Mouse (Mus musculus): ENCODE measurements at regions not wholly inside any gene's neighbourhood (a gene's known extent, or its start where the extent isn't known, plus 50 kb on each side); places are given as distances from the start of the nearest gene placed in this dataset.
"Not testable (repeated sequence)": the region's sequence is repeated elsewhere in the genome, so short reads cannot be mapped to it uniquely, and the experiment has no call there.

DNA sequence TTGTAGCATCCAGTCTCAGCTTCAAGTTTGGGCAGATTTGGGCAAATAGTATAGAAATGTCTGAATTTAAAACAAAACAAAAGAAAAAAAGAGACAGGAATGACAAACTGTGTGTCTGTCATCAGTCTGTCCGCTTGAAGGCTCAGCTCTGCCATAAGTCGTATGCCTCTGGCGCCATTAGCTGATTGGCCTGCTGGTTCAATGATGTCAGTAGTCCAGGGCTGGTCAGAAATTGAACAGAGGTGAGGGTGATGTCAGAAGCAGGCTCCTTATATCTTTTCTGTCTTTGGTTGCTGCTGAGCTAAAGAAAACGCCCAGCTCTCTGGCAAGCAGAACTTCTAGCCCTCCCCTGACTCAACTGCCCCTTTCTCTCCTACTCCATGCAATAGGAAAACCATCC is 253.9 kb upstream of the Tgfbr2 start:
- Histone ChIP-seq H3K27ac (ENCODE audit: low read length) (no peak overlapping the region), H3K9me3 (ENCODE audit: low read length) (0 out of 2 replicates have a peak, but pooled peaks cover 4% of the 10 kb centered on the region), H3K36me3 (ENCODE audit: insufficient read depth, low read length) (no peaks in the 10 kb centered on the region), H3K9ac (replicated peaks; ENCODE audit: low read length) (no peak overlapping the region), H3K4me1 (ENCODE audit: insufficient read depth, low read length) (peaks cover 6% of the 10 kb centered on the region; the same call in 1 of the 2 replicates), H3K4me3 (ENCODE audit: low read length) (no peak overlapping the region), H3K27me3 (ENCODE audit: insufficient read depth, low read length) (no peaks in the 10 kb centered on the region), H3K4me2 (replicated peaks; ENCODE audit: low read depth, low read length) (no peak overlapping the region)
- ATAC-seq (ENCODE audit: low FRiP score, low TSS enrichment): no peak
- 79% methylated on average over 4 of the region's 4 CpGs for WGBS

DNA sequence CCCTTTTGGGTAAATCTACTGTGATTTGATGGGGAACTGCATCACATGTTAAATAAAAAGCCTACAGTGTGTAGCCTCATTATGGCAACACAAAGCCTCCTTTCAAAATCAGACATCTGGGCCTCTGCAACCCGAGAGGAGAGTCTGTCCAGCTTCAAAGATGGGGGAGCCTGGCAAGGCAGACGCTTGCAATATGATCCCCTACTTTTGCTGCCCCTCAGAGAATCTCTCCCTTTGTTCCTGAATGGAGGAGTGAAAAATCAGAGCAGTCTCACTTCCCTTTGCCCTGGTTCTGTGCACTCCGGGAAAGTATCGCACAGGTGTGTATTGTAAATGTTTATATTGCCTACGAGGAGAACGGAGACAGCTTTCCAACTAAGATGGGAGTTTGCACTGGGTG is 253.3 kb upstream of the Tgfbr2 start:
- WGBS: 15% methylated on average over 6 of the region's 6 CpGs
- no peaks in the 10 kb centered on the region for H3K36me3 ChIP-seq (ENCODE audit: insufficient read depth, low read length)
- H3K4me2 ChIP-seq (replicated peaks; ENCODE audit: low read depth, low read length): no peak overlapping the region
- 0 out of 2 replicates have a peak, but pooled peaks cover 4% of the 10 kb centered on the region for H3K9me3 ChIP-seq (ENCODE audit: low read length)
- H3K4me3 ChIP-seq (ENCODE audit: low read length): no peak overlapping the region
- H3K27me3 ChIP-seq (ENCODE audit: insufficient read depth, low read length): no peaks in the 10 kb centered on the region
- no peak overlapping the region for H3K27ac ChIP-seq (ENCODE audit: low read length)
- H3K4me1 ChIP-seq (ENCODE audit: insufficient read depth, low read length): peaks cover 6% of the 10 kb centered on the region; the same call in 1 of the 2 replicates
- H3K9ac ChIP-seq (replicated peaks; ENCODE audit: low read length): no peak overlapping the region
- ATAC-seq (ENCODE audit: low FRiP score, low TSS enrichment): peak; percentile 35

DNA sequence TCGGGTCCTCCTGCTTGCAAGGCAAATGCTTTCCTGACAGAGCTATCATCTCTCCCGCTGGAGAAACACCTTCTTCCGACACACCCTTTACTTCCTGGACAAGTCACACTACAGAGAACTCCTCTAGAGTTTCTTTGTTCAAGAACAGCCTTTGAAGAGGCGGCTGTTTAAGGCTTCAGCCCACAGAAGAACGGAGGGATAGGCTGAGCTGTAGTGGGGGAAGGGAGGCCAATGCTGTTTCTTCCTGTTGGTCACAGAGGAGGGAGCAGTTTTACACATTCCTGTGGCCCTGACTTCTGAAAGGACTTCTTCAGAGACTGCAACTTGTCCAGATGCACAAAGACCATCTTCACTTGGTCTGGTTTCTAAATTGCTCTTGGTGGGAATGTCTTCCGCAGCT is 252.1 kb upstream of the Tgfbr2 start:
- no peak overlapping the region for H3K4me3 ChIP-seq (ENCODE audit: low read length)
- no peak overlapping the region for H3K4me2 ChIP-seq (replicated peaks; ENCODE audit: low read depth, low read length)
- no peak overlapping the region for H3K27ac ChIP-seq (ENCODE audit: low read length)
- 0 out of 2 replicates have a peak, but pooled peaks cover 4% of the 10 kb centered on the region for H3K9me3 ChIP-seq (ENCODE audit: low read length)
- no peak overlapping the region for H3K9ac ChIP-seq (replicated peaks; ENCODE audit: low read length)
- 40% methylated on average over 6 of the region's 6 CpGs for WGBS
- no peaks in the 10 kb centered on the region for H3K27me3 ChIP-seq (ENCODE audit: insufficient read depth, low read length)
- peaks cover 6% of the 10 kb centered on the region; the same call in 1 of the 2 replicates for H3K4me1 ChIP-seq (ENCODE audit: insufficient read depth, low read length)
- no peaks in the 10 kb centered on the region for H3K36me3 ChIP-seq (ENCODE audit: insufficient read depth, low read length)
- ATAC-seq (ENCODE audit: low FRiP score, low TSS enrichment): no peak

DNA sequence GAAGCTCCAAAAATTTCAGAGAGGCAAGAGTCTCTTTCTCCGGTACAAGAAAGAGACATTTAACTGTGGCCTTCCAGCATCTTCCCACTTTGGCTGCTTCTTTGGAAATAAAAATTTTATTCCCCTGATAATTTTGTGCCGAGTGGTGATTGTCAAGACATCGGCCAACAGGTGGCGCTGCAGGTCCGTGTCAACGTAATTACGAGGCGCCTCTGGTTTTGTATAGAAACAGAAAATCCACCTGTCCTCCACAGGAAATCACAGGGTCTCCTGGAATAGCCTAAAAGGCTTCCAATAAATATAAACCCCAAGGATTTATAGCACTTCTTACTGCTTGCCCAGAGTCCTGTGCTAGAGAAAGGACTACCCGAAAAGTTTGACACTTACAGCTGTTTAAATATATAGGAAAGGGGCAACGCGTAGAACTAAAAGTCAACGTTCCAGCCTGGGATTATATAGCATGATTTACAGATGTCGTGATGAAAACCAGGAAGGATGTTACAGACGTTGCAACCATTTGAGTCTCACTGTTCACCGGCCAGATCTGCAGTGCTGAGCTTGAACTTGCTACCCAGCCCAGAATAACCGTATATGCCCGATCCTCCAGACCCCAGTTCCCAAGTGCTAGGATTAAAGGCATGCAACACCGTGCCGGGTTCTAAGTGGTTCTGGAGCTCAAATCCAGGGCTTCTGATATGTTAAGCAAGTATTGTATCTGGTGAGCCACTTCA is 251.3 kb upstream of the Tgfbr2 start:
- 33% methylated on average over 19 of the region's 19 CpGs for WGBS
- H3K4me3 ChIP-seq (ENCODE audit: low read length): no peak overlapping the region
- no peaks in the 10 kb centered on the region for H3K27me3 ChIP-seq (ENCODE audit: insufficient read depth, low read length)
- H3K4me2 ChIP-seq (replicated peaks; ENCODE audit: low read depth, low read length): no peak overlapping the region
- H3K9me3 ChIP-seq (ENCODE audit: low read length): 0 out of 2 replicates have a peak, but pooled peaks cover 4% of the 10 kb centered on the region
- peaks cover 6% of the 10 kb centered on the region; the same call in 1 of the 2 replicates for H3K4me1 ChIP-seq (ENCODE audit: insufficient read depth, low read length)
- H3K9ac ChIP-seq (replicated peaks; ENCODE audit: low read length): no peak overlapping the region
- H3K27ac ChIP-seq (ENCODE audit: low read length): no peak overlapping the region
- no peaks in the 10 kb centered on the region for H3K36me3 ChIP-seq (ENCODE audit: insufficient read depth, low read length)
- ATAC-seq (ENCODE audit: low FRiP score, low TSS enrichment): no peak

DNA sequence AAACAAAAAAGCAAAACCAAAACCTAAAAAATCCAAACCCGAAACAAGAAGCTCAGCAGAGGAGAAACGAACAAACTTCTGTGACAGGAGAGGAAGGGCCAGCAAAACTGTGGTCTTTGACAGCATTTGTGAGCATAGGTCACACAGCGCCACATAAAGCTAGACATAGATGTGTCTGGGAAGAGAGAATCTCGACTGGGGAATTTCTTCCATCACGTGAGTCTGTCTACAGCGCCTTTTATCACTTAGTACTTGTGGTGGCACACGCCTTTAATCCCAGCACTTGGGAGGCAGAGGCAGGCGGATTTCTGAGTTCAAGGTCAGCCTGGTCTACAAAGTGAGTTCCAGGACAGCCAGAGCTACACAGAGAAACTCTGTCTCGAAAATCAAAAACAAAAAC is 250.2 kb upstream of the Tgfbr2 start:
- not testable (repeated sequence) for H3K27me3 ChIP-seq (ENCODE audit: insufficient read depth, low read length); H3K9ac ChIP-seq (replicated peaks; ENCODE audit: low read length); H3K9me3 ChIP-seq (ENCODE audit: low read length); ATAC-seq (ENCODE audit: low FRiP score, low TSS enrichment); H3K36me3 ChIP-seq (ENCODE audit: insufficient read depth, low read length); H3K4me3 ChIP-seq (ENCODE audit: low read length); H3K4me2 ChIP-seq (replicated peaks; ENCODE audit: low read depth, low read length); H3K4me1 ChIP-seq (ENCODE audit: insufficient read depth, low read length); H3K27ac ChIP-seq (ENCODE audit: low read length)
- WGBS: 83% methylated on average over 9 of the region's 9 CpGs

DNA sequence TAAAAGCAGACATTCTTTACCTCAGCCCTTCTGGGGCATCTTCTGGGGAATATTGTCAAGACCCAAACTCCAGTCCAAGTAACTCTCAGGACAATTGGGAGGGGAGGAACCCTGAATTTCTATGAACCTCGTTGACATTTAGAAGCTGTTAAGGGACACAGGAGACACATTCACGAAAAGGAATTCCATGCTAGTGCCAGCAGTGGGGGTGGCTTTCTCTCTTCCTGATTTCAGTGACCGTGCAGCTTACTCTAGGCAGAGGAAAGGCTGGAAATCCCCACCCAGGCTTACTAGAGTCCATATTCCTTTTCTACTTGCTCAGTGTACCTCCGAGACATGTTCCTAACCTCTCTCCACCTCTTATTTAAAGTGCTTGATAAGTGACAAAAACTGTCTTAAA is 239.9 kb upstream of the Tgfbr2 start:
- Histone ChIP-seq H3K27ac (ENCODE audit: low read length) (no peak overlapping the region), H3K36me3 (ENCODE audit: insufficient read depth, low read length) (no peaks in the 10 kb centered on the region), H3K9me3 (ENCODE audit: low read length) (no peaks in the 10 kb centered on the region), H3K27me3 (ENCODE audit: insufficient read depth, low read length) (no peaks in the 10 kb centered on the region), H3K4me1 (ENCODE audit: insufficient read depth, low read length) (no peaks in the 10 kb centered on the region), H3K9ac (replicated peaks; ENCODE audit: low read length) (no peak overlapping the region), H3K4me2 (replicated peaks; ENCODE audit: low read depth, low read length) (no peak overlapping the region), H3K4me3 (ENCODE audit: low read length) (no peak overlapping the region)
- ATAC-seq (ENCODE audit: low FRiP score, low TSS enrichment): no peak
- WGBS: 66% methylated on average over 4 of the region's 4 CpGs

DNA sequence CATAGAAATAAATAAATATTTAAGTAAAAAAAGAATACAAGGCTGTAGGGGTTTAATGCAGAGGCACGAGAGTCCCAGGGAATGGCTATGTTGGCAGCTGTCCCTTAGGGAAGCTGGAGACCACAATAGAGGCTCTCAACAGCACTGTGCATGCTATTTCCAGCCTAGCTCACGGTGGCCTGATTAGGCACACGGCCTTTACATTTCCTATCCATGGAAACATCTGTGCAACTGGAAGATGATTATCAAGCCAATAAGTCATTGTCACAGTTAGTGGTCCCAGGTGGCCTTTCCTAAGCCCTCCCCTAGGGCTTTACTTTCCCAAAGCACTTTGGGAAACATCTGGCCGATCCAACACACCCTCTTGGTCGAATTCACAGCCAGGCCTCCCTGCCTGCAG is 235.9 kb upstream of the Tgfbr2 start:
- no peak overlapping the region for H3K4me2 ChIP-seq (replicated peaks; ENCODE audit: low read depth, low read length)
- no peaks in the 10 kb centered on the region for H3K4me1 ChIP-seq (ENCODE audit: insufficient read depth, low read length)
- no peaks in the 10 kb centered on the region for H3K9me3 ChIP-seq (ENCODE audit: low read length)
- no peaks in the 10 kb centered on the region for H3K27me3 ChIP-seq (ENCODE audit: insufficient read depth, low read length)
- no peak overlapping the region for H3K9ac ChIP-seq (replicated peaks; ENCODE audit: low read length)
- H3K36me3 ChIP-seq (ENCODE audit: insufficient read depth, low read length): no peaks in the 10 kb centered on the region
- ATAC-seq (ENCODE audit: low FRiP score, low TSS enrichment): peak; percentile 63
- H3K4me3 ChIP-seq (ENCODE audit: low read length): no peak overlapping the region
- H3K27ac ChIP-seq (ENCODE audit: low read length): 0 out of 2 replicates have a peak overlapping the region, but pooled peaks have one; percentile 9
- WGBS: 49% methylated on average over 5 of the region's 5 CpGs

DNA sequence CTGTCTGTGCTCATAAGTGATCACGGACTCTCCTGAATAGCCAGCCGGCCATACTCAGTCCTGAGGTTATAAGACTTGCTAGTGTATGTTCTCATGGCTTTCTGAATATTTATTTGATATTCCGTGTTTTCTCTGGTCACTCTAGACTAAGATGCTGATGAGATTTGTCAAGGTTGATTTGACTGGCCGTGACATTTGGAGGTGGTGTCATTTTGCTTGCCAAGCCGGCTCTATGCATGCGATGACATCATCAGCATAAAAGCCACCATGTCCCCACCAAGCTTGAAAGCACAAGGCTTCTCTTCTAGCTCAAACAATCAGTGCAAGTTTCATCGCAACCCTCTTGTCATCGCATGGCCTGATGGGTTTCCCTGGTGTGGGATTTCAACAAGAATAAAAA is 235.3 kb upstream of the Tgfbr2 start:
- Histone ChIP-seq H3K4me1 (ENCODE audit: insufficient read depth, low read length) (no peaks in the 10 kb centered on the region), H3K4me3 (ENCODE audit: low read length) (no peak overlapping the region), H3K36me3 (ENCODE audit: insufficient read depth, low read length) (no peaks in the 10 kb centered on the region), H3K4me2 (replicated peaks; ENCODE audit: low read depth, low read length) (no peak overlapping the region), H3K9ac (replicated peaks; ENCODE audit: low read length) (no peak overlapping the region), H3K27me3 (ENCODE audit: insufficient read depth, low read length) (no peaks in the 10 kb centered on the region), H3K27ac (ENCODE audit: low read length) (no peak overlapping the region), H3K9me3 (ENCODE audit: low read length) (no peaks in the 10 kb centered on the region)
- WGBS: 86% methylated on average over 8 of the region's 8 CpGs
- no peak for ATAC-seq (ENCODE audit: low FRiP score, low TSS enrichment)

DNA sequence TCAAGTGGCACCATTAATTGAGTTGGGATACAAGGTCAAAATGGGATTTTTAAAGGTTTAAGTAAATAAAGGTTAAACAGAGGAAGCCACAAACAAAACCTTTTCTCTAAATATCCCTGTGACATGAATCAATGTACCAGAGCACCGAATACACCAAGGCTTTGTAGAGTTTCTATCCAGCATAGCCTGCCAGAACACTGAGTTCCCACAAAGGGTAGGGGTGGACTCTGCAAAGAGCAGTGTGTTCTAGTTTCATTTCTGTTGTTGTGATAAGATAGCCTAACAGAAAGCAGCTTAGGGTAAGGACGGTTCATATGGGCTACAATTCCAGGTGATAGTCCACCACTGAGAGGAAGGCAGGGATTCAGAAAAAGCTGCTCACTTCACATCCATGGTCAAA is 233.0 kb upstream of the Tgfbr2 start:
- no peaks in the 10 kb centered on the region for H3K36me3 ChIP-seq (ENCODE audit: insufficient read depth, low read length)
- no peaks in the 10 kb centered on the region for H3K27me3 ChIP-seq (ENCODE audit: insufficient read depth, low read length)
- ATAC-seq (ENCODE audit: low FRiP score, low TSS enrichment): no peak
- H3K4me2 ChIP-seq (replicated peaks; ENCODE audit: low read depth, low read length): no peak overlapping the region
- 87% methylated on average over 2 of the region's 2 CpGs for WGBS
- H3K4me1 ChIP-seq (ENCODE audit: insufficient read depth, low read length): no peaks in the 10 kb centered on the region
- no peak overlapping the region for H3K4me3 ChIP-seq (ENCODE audit: low read length)
- H3K9ac ChIP-seq (replicated peaks; ENCODE audit: low read length): no peak overlapping the region
- H3K9me3 ChIP-seq (ENCODE audit: low read length): no peaks in the 10 kb centered on the region
- no peak overlapping the region for H3K27ac ChIP-seq (ENCODE audit: low read length)

DNA sequence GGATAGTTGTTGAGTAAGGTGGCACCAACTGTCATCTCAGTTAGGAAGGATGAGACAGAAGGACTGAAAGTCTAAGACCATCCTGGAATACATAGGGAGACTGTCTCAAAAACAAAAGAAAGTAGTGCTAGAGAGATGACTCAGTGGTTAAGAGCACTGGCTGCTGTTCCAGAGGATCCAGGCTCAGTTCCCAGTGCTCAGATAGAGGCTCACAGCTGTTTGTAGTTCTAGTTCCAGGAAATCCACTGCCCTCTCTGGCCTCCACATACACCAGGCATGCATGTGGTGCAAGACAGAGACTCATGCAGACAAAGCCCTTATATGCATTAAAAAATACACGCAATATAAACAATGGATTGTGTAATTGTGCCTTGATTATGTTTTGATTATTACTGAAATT is 229.9 kb upstream of the Tgfbr2 start:
- ATAC-seq (ENCODE audit: low FRiP score, low TSS enrichment): no peak
- H3K36me3 ChIP-seq (ENCODE audit: insufficient read depth, low read length): no peaks in the 10 kb centered on the region

More for the DNA sequence above, 229.9 kb upstream of the Tgfbr2 start:
- H3K27me3 ChIP-seq (ENCODE audit: insufficient read depth, low read length): no peaks in the 10 kb centered on the region
- WGBS: 95% methylated on average over 1 of the region's 1 CpGs
- no peak overlapping the region for H3K9ac ChIP-seq (replicated peaks; ENCODE audit: low read length)
- H3K4me2 ChIP-seq (replicated peaks; ENCODE audit: low read depth, low read length): no peak overlapping the region
- no peak overlapping the region for H3K27ac ChIP-seq (ENCODE audit: low read length)
- H3K9me3 ChIP-seq (ENCODE audit: low read length): no peaks in the 10 kb centered on the region
- peaks cover 4% of the 10 kb centered on the region for H3K4me1 ChIP-seq (ENCODE audit: insufficient read depth, low read length)
- H3K4me3 ChIP-seq (ENCODE audit: low read length): no peak overlapping the region

Data from kidney, embryonic 16.5 days (tissue).